Mouse (Mus musculus): Measurements from ENCODE around the gene Slc16a14.

The Slc16a14 gene

DNA sequence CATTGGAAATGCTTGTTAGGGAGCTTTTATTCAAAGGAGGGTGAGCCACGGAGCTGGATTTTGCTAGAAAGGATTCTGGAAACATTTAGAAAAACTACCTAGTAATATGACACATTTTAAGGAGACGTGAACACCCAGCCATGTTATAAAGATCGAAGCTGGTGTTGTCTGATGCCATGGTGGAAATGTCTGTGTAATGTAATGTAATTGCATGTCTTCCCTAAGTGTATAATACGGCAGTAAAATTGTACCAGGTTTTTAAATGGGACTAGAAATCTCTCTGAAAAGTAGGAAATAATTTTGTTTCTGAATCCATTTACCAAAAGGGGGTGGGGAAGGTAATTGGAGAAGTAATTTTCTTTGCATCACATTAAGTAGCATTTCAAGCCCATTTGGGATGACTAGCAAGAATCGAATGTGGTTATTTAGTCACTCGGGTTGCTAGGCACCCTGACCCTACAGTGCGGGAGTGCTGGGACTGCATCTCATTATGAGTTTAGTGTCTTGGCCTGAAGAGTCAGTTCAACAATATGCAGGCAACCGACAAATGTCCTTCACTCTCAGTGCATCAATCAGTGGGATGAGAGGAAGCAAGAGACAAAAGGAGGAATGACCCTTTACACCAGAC is 24.6 kb downstream of the Slc16a14 start:
- DNase-seq (ENCODE audit: low read depth, low spot score): no peak

GRCm38 (mm10) chr1:84904467-84904866 is 30.5 kb downstream of the Slc16a14 start:
- DNase-seq (ENCODE audit: low read depth, low spot score): no peak

DNA sequence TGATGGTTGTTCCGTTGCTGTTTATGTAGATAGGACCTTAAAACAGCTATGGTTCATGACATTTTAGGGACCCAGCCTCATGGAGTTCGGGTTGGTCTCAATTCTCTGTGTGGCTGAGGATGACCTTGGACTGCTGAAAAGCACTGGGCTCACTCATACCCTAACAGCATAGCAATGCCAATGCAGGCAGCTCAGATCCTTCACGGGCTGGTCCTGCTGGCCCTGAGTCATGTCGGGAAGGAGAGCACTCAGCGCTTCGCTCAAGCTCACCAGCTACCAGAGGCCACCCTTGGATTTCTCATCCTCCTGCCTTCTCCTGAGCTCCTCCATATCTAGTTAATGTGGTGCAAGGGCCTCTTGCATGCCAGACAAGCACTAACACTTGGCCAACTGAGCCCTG is 35.8 kb downstream of the Slc16a14 start:
- no peak for DNase-seq (ENCODE audit: low read depth, low spot score)

DNA sequence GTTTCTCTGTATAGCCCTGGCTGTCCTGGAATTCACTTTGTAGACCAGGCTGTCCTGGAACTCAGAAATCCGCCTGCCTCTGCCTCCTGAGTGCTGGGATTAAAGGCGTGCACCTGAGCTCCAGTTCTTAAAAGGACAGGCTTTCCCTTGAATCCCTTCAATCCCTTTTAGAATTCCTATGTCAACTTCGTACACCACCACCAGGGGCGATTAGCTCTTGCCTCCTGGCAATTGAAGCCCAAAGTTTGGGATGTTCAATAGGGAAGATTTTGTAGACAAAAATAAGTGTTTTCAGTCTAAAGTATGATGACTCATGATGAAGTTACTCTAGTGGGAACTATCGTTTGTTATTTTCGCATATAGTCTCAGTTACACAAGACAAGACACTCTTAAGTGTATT is 37.6 kb downstream of the Slc16a14 start:
- no peak for DNase-seq (ENCODE audit: low read depth, low spot score)

- no peak for DNase-seq (ENCODE audit: low read depth, low spot score)
These were observed 43.2 kb downstream of the Slc16a14 start for GRCm38 (mm10) chr1:84891746-84892145.

GRCm38 (mm10) chr1:84890503-84890902 is 44.4 kb downstream of the Slc16a14 start:
- no peak for DNase-seq (ENCODE audit: low read depth, low spot score)

DNA sequence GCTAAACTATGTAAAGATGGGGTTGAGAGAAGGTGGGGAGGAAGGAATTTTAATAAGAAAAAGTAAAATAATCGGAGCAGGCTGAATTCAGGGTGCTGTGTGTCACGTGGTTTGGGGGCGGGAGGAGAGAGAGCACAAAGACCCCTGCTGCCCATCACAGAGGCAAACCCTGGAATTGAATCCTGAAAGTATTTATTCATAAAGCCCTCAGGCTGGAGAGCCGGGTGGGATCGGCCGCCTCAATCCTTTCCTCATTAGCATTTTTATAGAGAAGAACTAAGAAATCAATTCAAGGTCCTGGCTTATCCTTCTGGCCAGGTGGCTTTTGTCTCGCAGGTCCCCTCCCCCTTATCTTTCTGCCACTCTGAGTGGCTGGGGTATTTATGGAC is 44.9 kb downstream of the Slc16a14 start:
- no peak for DNase-seq (ENCODE audit: low read depth, low spot score)

DNA sequence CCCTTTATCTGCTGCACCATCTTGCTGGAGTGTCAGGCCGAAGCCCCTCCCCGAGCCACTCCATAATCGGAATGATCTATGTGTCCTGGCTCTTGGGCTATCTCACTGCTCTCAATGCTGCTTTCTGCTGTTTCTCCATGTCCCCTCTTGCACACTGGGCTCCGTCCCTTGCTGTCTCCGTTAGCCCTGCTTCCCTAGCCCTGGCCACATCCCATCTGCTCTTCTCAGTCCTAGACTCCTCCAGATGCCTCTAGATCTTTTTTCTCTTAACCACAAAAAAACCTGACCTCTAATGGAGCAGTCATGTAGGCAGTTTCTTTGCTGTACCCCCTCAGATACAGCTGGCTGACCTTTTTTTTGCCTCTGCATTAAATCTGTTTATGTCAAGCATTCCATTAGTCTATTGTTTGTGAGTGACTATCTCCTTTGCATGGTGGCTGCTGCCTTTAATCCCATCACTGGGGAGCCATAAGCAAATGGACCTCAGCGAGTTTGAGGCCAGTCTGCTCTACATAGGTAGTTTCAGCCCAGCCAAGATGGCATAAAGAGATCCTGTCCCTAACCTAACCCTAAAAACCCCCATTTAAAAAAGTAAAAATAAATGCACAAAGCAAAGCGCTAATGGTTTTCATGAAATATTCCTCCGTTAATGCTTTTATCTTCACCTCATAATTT is 45.5 kb downstream of the Slc16a14 start:
- no peak for DNase-seq (ENCODE audit: low read depth, low spot score)

GRCm38 (mm10) chr1:84885921-84886320 is 49.0 kb downstream of the Slc16a14 start:
- DNase-seq (ENCODE audit: low read depth, low spot score): no peak

DNA sequence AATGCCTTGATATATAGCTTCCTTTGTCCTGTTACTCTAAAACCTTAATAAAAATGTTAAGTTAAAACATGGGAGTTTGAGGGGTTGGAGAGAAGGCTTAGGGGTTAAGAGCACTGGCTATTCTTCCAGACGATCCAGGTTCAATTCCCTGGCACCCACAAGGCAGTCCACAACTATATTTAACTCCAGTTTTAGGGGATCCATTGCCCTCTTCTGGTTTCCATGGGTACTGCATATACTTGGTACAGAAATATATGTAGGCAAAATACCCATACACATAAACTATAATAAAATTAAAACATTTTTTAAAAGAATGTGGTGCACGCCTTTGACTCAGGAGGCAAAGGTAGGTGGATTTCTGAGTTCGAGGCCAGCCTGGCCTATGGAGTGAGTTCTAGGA is 49.8 kb downstream of the Slc16a14 start:
- DNase-seq (ENCODE audit: low read depth, low spot score): no peak

DNA sequence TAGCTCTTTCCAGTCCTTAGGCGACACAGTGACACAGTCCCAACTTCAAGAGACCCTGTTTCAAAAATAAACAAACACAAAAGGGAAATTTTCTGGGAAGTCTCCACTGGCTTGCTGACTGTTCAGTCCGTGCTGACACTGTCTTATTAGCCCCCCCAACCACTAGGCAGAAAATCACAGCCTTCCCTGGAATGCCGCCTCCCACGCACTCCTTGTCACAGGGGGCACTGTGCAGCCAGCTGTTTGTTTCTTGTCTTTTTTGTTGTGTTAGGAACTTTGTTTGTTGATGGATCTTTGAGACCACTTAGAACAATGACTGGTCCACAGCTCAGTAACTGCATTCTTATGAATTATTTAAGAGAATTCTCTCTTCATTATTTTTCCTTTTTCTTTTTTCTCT is 51.0 kb downstream of the Slc16a14 start:
- DNase-seq (ENCODE audit: low read depth, low spot score): no peak

DNA sequence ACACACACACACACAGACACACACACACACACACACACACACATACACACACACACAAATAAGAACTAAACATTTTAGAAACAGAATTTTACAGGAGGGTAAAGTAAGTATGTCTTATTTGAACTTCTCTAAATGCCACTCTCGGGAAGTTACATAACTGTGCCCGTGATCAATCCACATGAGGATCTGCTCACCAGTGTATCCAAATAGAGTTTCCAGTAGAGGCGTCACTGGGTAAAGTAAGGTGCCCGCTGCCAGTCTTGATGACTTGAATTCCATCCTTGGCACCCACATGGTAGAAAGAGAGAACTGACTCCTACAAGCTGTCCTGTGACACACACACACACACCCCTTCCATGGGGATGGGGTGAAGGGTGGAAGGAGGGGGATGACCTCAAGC is 52.0 kb downstream of the Slc16a14 start:
- no peak for DNase-seq (ENCODE audit: low read depth, low spot score)

DNA sequence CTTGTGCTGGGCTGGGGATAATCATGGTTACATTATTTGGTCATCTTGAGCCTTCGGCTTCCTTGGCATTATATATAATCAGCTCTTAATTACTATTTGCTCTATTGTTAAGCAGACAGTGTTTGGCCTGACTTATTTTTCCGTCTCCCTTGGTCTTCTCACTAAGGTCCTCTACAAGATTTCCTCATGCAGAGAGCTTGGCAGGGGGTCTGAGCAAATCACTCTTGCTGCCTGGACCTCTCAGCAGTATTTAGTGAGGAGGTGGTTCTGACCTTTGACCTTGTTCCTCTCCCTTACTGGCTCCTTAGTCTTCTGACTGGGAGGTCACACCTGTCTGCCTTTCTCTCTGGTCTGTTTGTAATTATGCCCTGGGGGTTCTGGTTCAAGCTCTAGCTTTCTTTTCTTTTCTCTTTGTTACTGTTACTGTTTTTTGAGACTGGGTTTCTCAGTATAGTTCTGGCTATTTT is 52.8 kb downstream of the Slc16a14 start:
- DNase-seq (ENCODE audit: low read depth, low spot score): no peak

GRCm38 (mm10) chr1:84881248-84882065 is 53.5 kb downstream of the Slc16a14 start:
- DNase-seq (ENCODE audit: low read depth, low spot score): peak; percentile 14

- no peak for DNase-seq (ENCODE audit: low read depth, low spot score)
These were observed 55.3 kb downstream of the Slc16a14 start for GRCm38 (mm10) chr1:84879571-84880120.

GRCm38 (mm10) chr1:84877590-84877989 is 57.3 kb downstream of the Slc16a14 start:
- no peak for DNase-seq (ENCODE audit: low read depth, low spot score)

DNA sequence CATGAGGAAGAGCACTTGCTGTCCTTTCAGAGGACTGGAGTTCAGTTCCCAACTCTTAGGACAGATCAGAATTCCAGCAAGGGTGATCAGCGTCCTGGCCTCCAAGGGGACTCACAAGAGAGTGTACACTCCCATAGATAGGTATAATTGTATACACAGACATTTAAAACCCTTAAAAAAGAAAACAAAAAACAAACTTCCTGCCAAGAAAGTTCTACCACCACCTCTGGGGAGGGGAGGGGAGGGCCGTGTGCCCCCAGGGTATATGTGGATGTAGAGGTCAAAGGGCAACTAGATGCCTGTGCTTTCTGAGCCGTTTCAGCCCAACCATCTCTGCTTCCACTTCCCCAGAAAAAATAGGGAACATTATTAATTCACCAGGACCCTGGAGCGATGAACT is 62.0 kb downstream of the Slc16a14 start:
- DNase-seq (ENCODE audit: low read depth, low spot score): no peak

- DNase-seq (ENCODE audit: low read depth, low spot score): no peak
These were observed 62.8 kb downstream of the Slc16a14 start for GRCm38 (mm10) chr1:84872105-84872504.

GRCm38 (mm10) chr1:84871131-84871530 is 63.8 kb downstream of the Slc16a14 start:
- no peak for DNase-seq (ENCODE audit: low read depth, low spot score)

DNA sequence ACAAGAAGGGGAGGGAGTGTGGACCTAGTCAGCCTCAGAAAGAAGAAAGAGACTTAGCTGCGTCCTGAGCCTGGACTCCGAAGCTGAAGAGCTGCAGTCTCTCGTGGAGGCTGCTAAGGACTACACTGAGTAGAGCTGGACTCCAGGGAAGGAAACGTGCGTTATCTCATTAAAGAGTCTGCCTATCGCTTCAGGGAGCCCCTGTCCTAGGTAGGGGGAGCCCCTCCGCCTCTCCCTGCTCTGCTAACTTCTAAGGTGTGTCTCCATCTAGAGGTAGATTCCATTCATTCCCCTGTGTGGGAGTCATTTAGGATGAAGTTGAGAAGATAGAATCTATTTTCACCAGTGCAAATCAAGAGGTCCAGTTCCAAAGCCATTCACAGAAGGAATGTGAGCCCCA is 65.4 kb downstream of the Slc16a14 start:
- no peak for DNase-seq (ENCODE audit: low read depth, low spot score)

- no peak for DNase-seq (ENCODE audit: low read depth, low spot score)
These were observed 66.1 kb downstream of the Slc16a14 start for GRCm38 (mm10) chr1:84868841-84869240.

- DNase-seq (ENCODE audit: low read depth, low spot score): no peak
These were observed 66.6 kb downstream of the Slc16a14 start for GRCm38 (mm10) chr1:84868311-84868710.

Data from skeletal muscle tissue, adult 2 months (tissue).